Mouse (Mus musculus): Measurements from ENCODE around the gene Ccm2l. TPM values are rescaled to one million over a fixed set of nuclear protein-coding genes. Genes with fewer than 3 reads are reported as not detected.

Gene Ccm2l
- polyA plus RNA-seq, 1 experiment, result not detected

DNA sequence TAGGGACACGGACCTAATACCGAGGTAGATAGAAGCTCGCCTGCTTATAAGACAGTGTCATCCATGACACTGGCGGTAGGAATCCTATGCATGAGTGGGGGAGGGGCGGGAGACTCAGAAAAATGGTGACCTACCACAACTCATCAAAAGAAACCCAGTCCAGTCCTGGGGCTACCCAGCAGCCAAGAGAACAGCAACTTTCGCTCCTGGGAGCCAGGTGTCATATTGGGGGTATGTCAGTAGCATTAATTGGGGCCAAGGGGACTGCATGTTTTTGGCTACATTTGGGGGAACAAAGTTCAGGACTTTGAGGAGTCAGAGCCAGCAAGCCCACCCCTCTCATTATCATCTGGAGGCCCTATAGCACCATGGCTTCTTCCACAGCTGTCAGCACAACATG is 14.7 kb upstream of the Ccm2l start:
- Histone ChIP-seq H3K27me3 (ENCODE audit: control insufficient read depth, insufficient read depth, insufficient read length) (peaks cover 67% of the 10 kb centered on the region), H3K4me3 (no peak overlapping the region), H3K79me2 (ENCODE audit: control insufficient read depth, insufficient read depth) (no peaks in the 10 kb centered on the region), H3K4me2 (ENCODE audit: low read depth) (no peak overlapping the region), H3ac (ENCODE audit: control insufficient read depth, insufficient read length) (no peak overlapping the region), H3K36me3 (ENCODE audit: control insufficient read depth, insufficient read depth) (no peaks in the 10 kb centered on the region)
- TF ChIP-seq E2F4 (IDR thresholded peaks at IDR 0.05; ENCODE audit: insufficient read depth) (no peak), POLR2A (IDR thresholded peaks at IDR 0.05; ENCODE audit: insufficient read length, low read depth) (no peak), MYOD1 (IDR thresholded peaks at IDR 0.05; ENCODE audit: control insufficient read depth in 1 of 3, insufficient read length in 2 of 3, low read depth in 2 of 3) (no peak), SRF (IDR thresholded peaks at IDR 0.05; ENCODE audit: control insufficient read depth, insufficient read length, low read depth) (no peak), MAX (IDR thresholded peaks at IDR 0.05; ENCODE audit: low read depth) (no peak), TCF12 (IDR thresholded peaks at IDR 0.05; ENCODE audit: insufficient read depth, poor library complexity, severe bottlenecking) (no peak), TCF3 (IDR thresholded peaks at IDR 0.05; ENCODE audit: insufficient read length, low read depth) (no peak), MYOG (IDR thresholded peaks at IDR 0.05; ENCODE audit: control insufficient read depth in 1 of 3, insufficient read depth in 1 of 3, insufficient read length in 2 of 3, low read depth in 2 of 3) (no peak), USF1 (IDR thresholded peaks at IDR 0.05; ENCODE audit: low read depth) (no peak), POLR2AphosphoS2 (IDR thresholded peaks at IDR 0.05; ENCODE audit: insufficient read length, low read depth) (no peak), REST (IDR thresholded peaks at IDR 0.05; ENCODE audit: insufficient read depth, insufficient read length) (no peak), CEBPB (IDR thresholded peaks at IDR 0.05; ENCODE audit: insufficient read depth, poor library complexity, severe bottlenecking) (no peak)

- Histone ChIP-seq H3K36me3 (ENCODE audit: control insufficient read depth, insufficient read depth) (no peaks in the 10 kb centered on the region), H3K27me3 (ENCODE audit: control insufficient read depth, insufficient read depth, insufficient read length) (peaks cover 66% of the 10 kb centered on the region), H3K4me3 (no peak overlapping the region)
These were observed 14.2 kb upstream of the Ccm2l start for GRCm38 (mm10) chr2:153051537-153051936.

GRCm38 (mm10) chr2:153052700-153053351 is 12.9 kb upstream of the Ccm2l start:
- Histone ChIP-seq H3ac (ENCODE audit: control insufficient read depth, insufficient read length) (no peak overlapping the region), H3K4me2 (ENCODE audit: low read depth) (no peak overlapping the region), H3K4me3 (no peak overlapping the region), H3K36me3 (ENCODE audit: control insufficient read depth, insufficient read depth) (no peaks in the 10 kb centered on the region), H3K79me2 (ENCODE audit: control insufficient read depth, insufficient read depth) (no peaks in the 10 kb centered on the region), H3K27me3 (ENCODE audit: control insufficient read depth, insufficient read depth, insufficient read length) (peaks cover 67% of the 10 kb centered on the region)
- TF ChIP-seq SRF (IDR thresholded peaks at IDR 0.05; ENCODE audit: control insufficient read depth, insufficient read length, low read depth) (no peak), TCF3 (IDR thresholded peaks at IDR 0.05; ENCODE audit: insufficient read length, low read depth) (no peak), CEBPB (IDR thresholded peaks at IDR 0.05; ENCODE audit: insufficient read depth, poor library complexity, severe bottlenecking) (no peak), E2F4 (IDR thresholded peaks at IDR 0.05; ENCODE audit: insufficient read depth) (no peak), MYOD1 (IDR thresholded peaks at IDR 0.05; ENCODE audit: control insufficient read depth in 1 of 3, insufficient read length in 2 of 3, low read depth in 2 of 3) (no peak), TCF12 (IDR thresholded peaks at IDR 0.05; ENCODE audit: insufficient read depth, poor library complexity, severe bottlenecking) (no peak), REST (IDR thresholded peaks at IDR 0.05; ENCODE audit: insufficient read depth, insufficient read length) (no peak), MAX (IDR thresholded peaks at IDR 0.05; ENCODE audit: low read depth) (no peak)

More at GRCm38 (mm10) chr2:153051537-153051936, 14.2 kb upstream of the Ccm2l start:
- H3ac ChIP-seq (ENCODE audit: control insufficient read depth, insufficient read length), result no peak overlapping the region
- no peak overlapping the region for H3K4me2 ChIP-seq (ENCODE audit: low read depth)
- TF ChIP-seq CEBPB (IDR thresholded peaks at IDR 0.05; ENCODE audit: insufficient read depth, poor library complexity, severe bottlenecking), result no peak
- no peaks in the 10 kb centered on the region for H3K79me2 ChIP-seq (ENCODE audit: control insufficient read depth, insufficient read depth)

- Histone ChIP-seq H3K36me3 (ENCODE audit: control insufficient read depth, insufficient read depth) (no peaks in the 10 kb centered on the region), H3K4me2 (ENCODE audit: low read depth) (no peak overlapping the region), H3K4me3 (no peak overlapping the region), H3K27me3 (ENCODE audit: control insufficient read depth, insufficient read depth, insufficient read length) (peaks cover 67% of the 10 kb centered on the region), H3K79me2 (ENCODE audit: control insufficient read depth, insufficient read depth) (no peaks in the 10 kb centered on the region), H3ac (ENCODE audit: control insufficient read depth, insufficient read length) (no peak overlapping the region)
- TF ChIP-seq USF1 (IDR thresholded peaks at IDR 0.05; ENCODE audit: low read depth), result no peak
- no peak for TF ChIP-seq MYOG (IDR thresholded peaks at IDR 0.05; ENCODE audit: control insufficient read depth in 1 of 3, insufficient read depth in 1 of 3, insufficient read length in 2 of 3, low read depth in 2 of 3)
- TF ChIP-seq POLR2A (IDR thresholded peaks at IDR 0.05; ENCODE audit: insufficient read length, low read depth), result no peak
- no peak for TF ChIP-seq E2F4 (IDR thresholded peaks at IDR 0.05; ENCODE audit: insufficient read depth)
- no peak for TF ChIP-seq TCF12 (IDR thresholded peaks at IDR 0.05; ENCODE audit: insufficient read depth, poor library complexity, severe bottlenecking)
These were observed 11.9 kb upstream of the Ccm2l start for GRCm38 (mm10) chr2:153053896-153054295.

DNA sequence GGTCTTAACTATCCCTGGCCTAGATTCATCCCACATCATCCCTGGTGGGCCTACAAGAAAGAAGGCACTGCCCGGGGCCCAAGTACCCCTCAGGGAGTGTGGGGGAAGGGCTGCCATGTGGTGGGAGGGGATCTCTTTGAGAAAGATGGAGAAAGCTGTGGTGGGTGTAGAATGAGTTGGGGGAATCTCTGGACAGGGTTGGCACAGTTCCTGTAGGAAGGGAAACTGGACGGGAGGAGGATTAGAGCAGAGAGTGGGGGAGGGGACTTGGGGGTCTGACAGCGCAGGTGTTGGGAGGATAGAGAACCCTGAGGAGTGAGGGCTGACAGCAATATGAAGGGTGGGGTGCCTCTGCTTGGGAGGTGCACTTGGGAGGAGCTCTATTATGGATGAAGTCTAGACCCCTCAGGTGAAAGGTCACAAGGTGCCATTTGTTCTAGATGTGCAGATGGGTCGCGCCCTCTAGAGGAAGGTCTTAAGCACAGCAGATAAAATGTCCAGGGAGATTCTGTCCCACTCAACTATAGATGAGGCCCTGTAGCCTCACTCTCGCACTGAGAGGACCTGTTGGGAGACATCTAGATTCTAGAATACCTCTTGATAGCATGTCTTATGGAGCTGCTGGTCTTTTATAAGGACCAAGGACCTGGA is 10.4 kb upstream of the Ccm2l start:
- TF ChIP-seq USF1 (IDR thresholded peaks at IDR 0.05; ENCODE audit: low read depth) (no peak), CEBPB (IDR thresholded peaks at IDR 0.05; ENCODE audit: insufficient read depth, poor library complexity, severe bottlenecking) (no peak), MYOG (IDR thresholded peaks at IDR 0.05; ENCODE audit: control insufficient read depth in 1 of 3, insufficient read depth in 1 of 3, insufficient read length in 2 of 3, low read depth in 2 of 3) (no peak), MYOD1 (IDR thresholded peaks at IDR 0.05; ENCODE audit: control insufficient read depth in 1 of 3, insufficient read length in 2 of 3, low read depth in 2 of 3) (no peak)
- H3K79me2 ChIP-seq (ENCODE audit: control insufficient read depth, insufficient read depth), result no peaks in the 10 kb centered on the region

More for the DNA sequence above, 10.4 kb upstream of the Ccm2l start:
- no peak overlapping the region for H3ac ChIP-seq (ENCODE audit: control insufficient read depth, insufficient read length)
- H3K4me2 ChIP-seq (ENCODE audit: low read depth), result no peak overlapping the region
- no peaks in the 10 kb centered on the region for H3K36me3 ChIP-seq (ENCODE audit: control insufficient read depth, insufficient read depth)
- peaks cover 73% of the 10 kb centered on the region for H3K27me3 ChIP-seq (ENCODE audit: control insufficient read depth, insufficient read depth, insufficient read length)
- H3K4me3 ChIP-seq, result no peak overlapping the region

Measured in myocyte (in vitro differentiated cells).